Mouse (Mus musculus): ENCODE results near the gene Ccsap.

DNA sequence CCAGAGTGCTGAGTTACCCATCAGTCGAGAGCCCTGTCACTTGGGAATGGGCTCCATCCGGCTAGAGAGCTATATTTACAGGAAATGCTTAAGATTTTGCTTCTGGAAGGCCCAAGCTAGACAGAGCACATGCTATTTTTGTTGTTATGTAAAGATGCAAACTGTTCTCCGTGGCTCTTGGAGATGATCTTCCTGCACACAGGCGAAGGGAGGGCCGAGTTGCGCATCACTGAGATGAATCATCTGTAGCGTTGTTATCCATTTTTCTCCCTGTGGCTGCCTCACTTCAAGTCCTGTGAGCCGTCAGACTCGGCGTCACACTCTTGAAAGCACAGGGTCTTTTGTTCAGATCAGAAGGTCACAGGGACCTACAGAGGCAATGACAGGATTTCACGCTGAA is 14.3 kb upstream of the Ccsap start:
- TF ChIP-seq MAFK (IDR thresholded peaks at IDR 0.05; ENCODE audit: insufficient read depth, low read depth, low read length), result no peak
- no peak for TF ChIP-seq ZC3H11A (IDR thresholded peaks at IDR 0.05; ENCODE audit: borderline replicate concordance, low read depth, low read length)
